Mouse (Mus musculus) mesoderm, embryonic 11.5 days (tissue): ENCODE measurements around the gene Lsm11.
A peak's percentile ranks its signal among the peaks of the same experiment; 100 is the strongest.

ENCODE experiments used
- DNase-seq: peaks from one replicate; pipeline ENCODE4 v3.0.0-alpha.2; 2012; ENCODE audit warnings: low read depth, low spot score

Gene Lsm11

DNA sequence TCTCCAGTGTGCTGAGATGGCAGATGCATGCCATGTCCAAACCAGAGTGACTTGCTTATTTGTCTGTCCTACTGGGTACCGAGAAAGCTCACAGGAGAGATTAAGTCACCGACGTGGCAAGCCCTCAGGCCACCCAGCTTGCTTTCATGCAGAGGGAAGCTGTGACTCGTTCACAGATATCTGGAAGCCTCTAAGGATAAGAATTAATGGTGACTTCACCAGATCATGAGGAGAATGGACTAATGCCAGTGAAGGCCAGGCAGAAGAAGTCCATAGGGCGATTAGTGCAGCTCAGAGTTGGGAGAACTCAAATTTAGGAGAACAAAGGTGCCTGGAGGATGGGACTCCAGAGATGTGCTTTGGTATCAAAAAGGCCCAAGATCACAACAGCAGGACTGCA is 17.3 kb downstream of the Lsm11 start:
- no peak for DNase-seq

- peak; percentile 88 for DNase-seq
These were observed 18.1 kb downstream of the Lsm11 start for GRCm38 (mm10) chr11:45926640-45927082.

GRCm38 (mm10) chr11:45925436-45925835 is 19.3 kb downstream of the Lsm11 start:
- DNase-seq = peak; percentile 34

DNA sequence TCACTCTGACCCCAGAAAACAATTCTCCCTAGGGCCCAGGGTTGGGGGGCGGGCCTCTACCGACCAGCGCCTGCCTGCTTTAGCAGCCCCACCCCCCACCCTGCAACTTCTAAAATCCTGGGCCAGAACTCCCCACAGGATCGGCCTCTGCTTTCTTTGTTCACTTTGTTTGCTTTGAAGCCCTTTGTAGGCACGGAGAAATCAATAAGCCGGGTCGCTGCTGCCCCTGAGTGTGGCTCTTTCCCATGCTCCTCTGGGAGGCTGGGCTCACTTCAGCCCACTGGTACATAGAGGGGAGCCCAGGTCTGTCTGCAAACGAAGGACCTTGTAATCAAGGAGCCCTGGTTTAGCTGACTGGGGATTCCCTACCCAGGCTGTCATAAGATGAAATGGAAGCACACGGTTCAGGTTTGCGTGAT is 23.2 kb downstream of the Lsm11 start:
- DNase-seq = peak; percentile 35

DNA sequence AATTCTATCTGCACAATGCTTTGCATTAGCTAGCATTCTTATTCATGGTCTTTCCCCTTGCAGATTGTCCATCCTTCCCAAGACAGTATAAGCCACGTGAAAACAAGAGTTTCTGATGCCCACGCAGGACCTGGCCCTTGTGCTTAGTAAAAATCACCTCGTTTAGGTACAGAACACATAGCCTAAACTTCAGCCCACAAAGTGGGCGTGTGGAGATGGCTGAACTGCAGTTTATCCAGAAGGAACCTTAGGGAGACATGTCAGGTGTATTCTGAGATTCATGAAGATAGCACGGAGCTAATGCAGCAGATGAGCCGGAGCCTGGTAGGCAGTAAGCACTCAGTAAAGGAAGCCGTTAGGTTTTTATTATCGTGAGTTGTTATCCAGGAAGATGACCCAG is 23.7 kb downstream of the Lsm11 start:
- no peak for DNase-seq

DNA sequence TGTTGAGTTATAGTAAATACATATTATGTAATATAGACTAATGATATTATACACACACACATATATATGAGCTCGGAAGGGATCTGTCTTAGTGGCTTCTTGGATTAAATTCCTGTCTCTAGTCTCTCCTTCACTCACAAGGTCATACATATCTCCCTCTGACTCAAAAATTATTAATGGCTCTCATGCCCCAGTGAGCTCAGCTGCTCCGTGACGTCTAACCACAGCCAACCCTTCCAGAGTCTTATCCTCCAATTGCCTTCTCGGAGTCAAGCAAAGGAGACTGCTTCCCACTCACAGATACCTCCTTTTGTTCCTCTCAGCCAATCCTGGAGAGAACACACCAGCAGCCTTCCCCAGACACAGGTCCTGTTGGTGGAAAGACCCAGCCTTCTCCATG is 25.9 kb downstream of the Lsm11 start:
- DNase-seq = no peak

- no peak for DNase-seq
These were observed 26.7 kb downstream of the Lsm11 start for GRCm38 (mm10) chr11:45918018-45918417.

DNA sequence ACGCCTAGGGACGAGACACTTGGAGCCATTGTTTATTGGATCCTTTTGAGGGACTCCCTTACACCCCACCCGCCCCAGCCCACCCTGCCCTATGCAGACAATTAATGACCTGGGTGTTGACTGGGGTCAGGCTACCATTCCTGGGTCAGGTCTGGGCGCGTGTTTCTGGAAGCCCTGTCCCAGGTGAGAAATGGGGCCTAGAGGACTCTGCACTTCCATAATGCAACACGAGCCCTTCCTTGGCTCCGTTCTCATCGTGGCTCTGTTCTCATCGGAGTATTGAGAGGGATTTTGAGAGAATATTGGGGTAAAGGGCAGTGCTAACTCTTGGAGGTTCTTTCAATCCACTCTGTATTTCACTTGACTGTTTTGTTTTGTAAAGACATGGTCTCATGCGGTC is 28.5 kb downstream of the Lsm11 start:
- DNase-seq = no peak

DNA sequence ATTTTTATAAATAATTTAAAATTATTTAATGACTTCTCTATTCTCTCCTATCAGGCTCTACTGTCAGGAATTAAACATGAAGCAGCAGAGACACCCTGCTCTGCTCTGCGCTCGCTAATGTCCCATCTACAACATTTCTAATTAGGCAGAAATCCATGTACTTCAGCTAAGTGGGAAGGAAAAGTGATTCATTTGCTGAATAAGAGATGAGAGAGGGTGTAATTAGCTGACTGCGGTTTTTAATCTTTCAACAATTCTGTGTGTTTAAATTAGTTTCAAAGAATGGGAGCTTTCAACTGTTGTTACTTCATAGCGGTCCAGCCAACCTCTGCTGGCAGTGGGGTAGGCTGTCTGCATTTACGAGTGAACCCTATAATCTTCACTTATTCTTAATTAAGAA is 34.0 kb downstream of the Lsm11 start:
- DNase-seq = no peak

DNA sequence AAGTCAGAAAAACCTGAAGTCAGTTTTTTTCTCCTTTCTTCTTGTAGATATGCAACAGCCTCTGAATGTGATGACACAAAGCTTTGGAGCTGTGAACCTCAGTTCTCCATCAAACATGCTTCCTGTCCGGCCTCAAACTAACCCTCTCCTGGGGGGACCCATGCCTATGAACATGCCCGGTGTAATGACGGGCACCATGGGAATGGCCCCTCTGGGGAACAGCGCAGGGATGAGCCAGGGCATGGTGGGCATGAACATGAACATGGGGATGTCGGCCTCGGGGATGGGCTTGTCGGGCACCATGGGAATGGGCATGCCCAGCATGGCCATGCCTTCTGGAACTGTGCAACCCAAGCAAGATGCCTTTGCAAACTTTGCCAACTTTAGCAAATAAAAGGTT is 35.8 kb downstream of the Lsm11 start:
- no peak for DNase-seq

GRCm38 (mm10) chr11:45908070-45908469 is 36.7 kb downstream of the Lsm11 start:
- no peak for DNase-seq

GRCm38 (mm10) chr11:45907301-45907700 is 37.4 kb downstream of the Lsm11 start:
- DNase-seq = no peak

DNA sequence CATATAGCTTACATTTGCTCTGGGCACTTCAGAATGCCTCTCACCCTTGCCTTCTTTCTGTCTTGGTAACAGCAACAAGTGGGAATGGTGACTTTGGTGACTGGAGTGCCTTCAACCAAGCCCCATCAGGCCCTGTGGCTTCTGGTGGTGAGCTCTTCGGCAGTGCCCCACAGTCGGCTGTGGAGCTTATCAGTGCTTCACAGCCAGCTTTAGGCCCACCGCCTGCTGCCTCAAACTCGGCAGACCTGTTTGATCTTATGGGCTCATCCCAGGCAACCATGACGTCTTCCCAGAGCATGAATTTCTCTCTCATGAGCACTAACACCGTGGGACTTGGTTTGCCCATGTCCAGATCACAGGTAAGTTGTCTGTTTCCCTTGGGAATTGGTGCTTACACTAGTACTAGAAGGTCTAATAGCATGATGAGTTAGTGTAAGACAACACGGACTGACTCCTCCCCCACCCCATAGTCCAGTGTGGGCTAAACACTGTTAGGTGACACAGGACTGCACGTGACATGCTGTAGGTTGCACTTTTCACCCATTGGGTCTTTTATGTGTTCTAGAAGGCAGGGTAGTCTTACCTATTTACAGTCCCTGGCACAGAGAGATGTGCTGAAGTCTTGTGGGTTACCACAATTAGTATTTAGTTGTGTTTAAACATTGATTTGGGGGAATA is 38.5 kb downstream of the Lsm11 start:
- no peak for DNase-seq

GRCm38 (mm10) chr11:45900233-45901015 is 44.3 kb downstream of the Lsm11 start:
- no peak for DNase-seq

- DNase-seq = no peak
These were observed 47.3 kb downstream of the Lsm11 start for GRCm38 (mm10) chr11:45897392-45897791.

GRCm38 (mm10) chr11:45892861-45893360 is 51.8 kb downstream of the Lsm11 start:
- DNase-seq = no peak

- no peak for DNase-seq
These were observed 54.3 kb downstream of the Lsm11 start for GRCm38 (mm10) chr11:45890423-45890822.

- no peak for DNase-seq
These were observed 54.8 kb downstream of the Lsm11 start for GRCm38 (mm10) chr11:45889981-45890380.

DNA sequence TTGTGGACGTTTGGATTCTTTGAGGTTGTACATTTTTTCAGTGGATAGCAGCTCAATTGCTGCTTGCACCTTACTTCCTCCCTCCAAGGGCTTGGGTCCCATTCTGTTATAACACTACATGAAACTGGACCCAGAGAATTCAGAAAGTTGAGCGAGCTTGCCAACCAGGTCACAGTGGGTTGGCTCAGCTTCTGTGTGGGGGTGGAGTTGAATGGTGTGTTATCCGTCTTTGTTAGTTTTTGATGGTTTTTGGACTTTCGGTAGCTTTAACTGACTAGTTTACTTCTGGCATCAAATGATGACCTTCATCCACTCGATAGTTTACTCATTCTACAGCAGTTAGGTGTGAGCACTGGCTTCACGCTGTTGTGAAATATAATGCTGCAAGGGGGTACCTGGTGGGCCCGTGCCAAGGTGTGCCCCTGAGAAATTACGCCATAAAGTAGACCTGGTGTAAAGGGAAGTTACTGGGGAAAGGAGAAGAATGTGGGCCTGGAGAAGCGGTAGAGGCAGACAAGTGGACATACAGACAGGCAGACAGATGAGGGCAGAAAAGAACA is 56.2 kb downstream of the Lsm11 start:
- DNase-seq = no peak

DNA sequence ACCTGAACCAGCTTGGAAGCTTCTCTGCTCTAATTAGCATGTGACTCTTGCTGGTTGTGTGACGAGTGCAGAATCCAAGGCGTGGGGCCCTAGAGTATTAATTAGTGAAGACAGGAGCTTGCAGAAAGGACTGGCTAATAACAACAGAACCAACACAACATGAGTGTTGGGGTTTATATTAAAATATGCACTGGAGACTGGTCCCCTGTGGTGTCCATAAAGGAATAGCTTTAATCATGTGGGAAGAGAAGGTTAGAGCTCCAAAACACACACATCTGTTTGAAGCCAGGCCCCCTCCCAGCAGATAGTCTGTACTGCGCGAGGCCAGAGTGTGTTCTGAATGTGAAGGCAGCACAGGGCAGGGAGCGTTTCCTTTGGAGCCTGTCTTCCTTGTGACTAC is 58.1 kb downstream of the Lsm11 start:
- no peak for DNase-seq

DNA sequence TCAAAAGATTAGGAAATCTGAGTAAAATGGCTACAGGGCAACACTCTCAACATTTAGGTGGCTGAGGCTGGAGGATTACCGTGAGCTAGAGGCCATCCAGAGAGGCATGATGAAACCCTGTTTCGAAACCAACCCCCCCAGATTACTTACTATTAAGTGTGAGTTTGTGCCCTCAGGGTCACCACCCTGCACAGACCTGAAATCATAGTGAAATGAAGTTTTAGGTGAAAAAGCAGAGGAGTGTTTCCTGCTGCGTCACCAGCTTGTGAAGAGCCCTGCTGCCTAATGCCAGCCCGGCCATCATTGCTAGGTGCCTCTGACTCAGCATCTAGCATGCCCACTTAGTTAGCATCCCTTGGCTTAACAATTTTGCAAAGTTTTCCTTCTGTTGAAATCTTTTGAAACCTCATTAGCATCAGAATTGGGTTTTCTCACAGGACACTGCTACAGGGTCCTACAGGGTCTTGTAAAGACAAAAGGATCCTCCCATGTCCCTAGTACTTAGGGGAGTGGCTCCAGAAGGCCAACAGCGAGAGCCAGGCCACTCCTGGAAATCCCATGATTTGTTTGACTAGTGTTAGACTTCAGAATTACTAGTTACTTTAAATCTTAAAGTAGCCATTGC is 59.0 kb downstream of the Lsm11 start:
- DNase-seq = no peak

DNA sequence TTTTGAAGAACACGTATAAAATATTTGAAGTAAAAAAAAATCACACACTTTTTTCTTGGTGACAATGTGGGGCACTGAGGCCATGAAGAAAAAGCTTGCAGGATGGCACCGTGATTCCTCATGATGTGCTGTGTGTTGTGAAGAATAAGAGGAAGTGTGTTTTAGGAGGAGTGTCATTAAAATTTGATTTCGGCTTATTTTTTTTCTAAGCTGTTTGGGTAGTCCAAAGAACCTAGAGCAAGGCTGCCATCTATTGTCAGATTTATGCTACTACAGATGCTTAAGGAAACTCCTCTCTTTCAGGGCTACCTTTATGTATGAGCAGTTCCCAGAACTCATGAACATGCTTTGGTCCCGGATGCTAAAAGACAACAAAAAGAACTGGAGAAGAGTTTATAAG is 60.7 kb downstream of the Lsm11 start:
- peak; percentile 64 for DNase-seq
